Mouse (Mus musculus) MEL (cell line): ENCODE data around the gene Tgm2. TPM values are rescaled to one million over a fixed set of nuclear protein-coding genes. Genes with fewer than 3 reads are reported as not detected.

Experiments used
- DNase-seq: peaks from one replicate; pipeline ENCODE4 v3.0.0; 2011; ENCODE audit warnings: low read depth, low spot score
- H3K27ac ChIP-seq: 2 replicates; pipeline ENCODE4 v1.5.1; 2012; ENCODE audit warnings: low read depth, mild to moderate bottlenecking, control low read depth, low read length, moderate library complexity; ENCODE audit not compliant: control insufficient read depth
- H3K27me3 ChIP-seq, 2 experiments: fragments of 150-350 bp in 1 of 2; sonication (generic) in 1 of 2; 2 replicates each; pipeline ENCODE4 v1.6.1; 2012; ENCODE audit warnings: low read length in 2 of 2, mild to moderate bottlenecking in 2 of 2, improper control_type of control experiment in 1 of 2, moderate library complexity in 1 of 2; ENCODE audit not compliant: insufficient read depth in 2 of 2, control insufficient read depth in 1 of 2
- H3K36me3 ChIP-seq, 2 experiments: 2 replicates each; pipeline ENCODE4 v1.6.1; 2012 to 2014; ENCODE audit warnings: low read length in 2 of 2, improper control_type of control experiment in 1 of 2, inconsistent platforms in 1 of 2, mild to moderate bottlenecking in 1 of 2; ENCODE audit not compliant: insufficient read depth in 2 of 2, control insufficient read depth in 1 of 2
- H3K4me1 ChIP-seq, 2 experiments: fragments of 150-350 bp in 1 of 2; sonication (generic) in 1 of 2; 2 replicates each; pipeline ENCODE4 v1.6.1; 2012; ENCODE audit warnings: low read length in 2 of 2, improper control_type of control experiment in 1 of 2, mild to moderate bottlenecking in 1 of 2; ENCODE audit not compliant: insufficient read depth in 2 of 2, control insufficient read depth in 1 of 2
- H3K4me3 ChIP-seq, 2 experiments: fragments of 150-350 bp in 1 of 2; sonication (generic) in 1 of 2; 2 replicates each; pipeline ENCODE4 v1.5.1; 2012; ENCODE audit warnings: low read depth in 2 of 2, low read length in 2 of 2, mild to moderate bottlenecking in 2 of 2, moderate library complexity in 2 of 2, control low read depth in 1 of 2, improper control_type of control experiment in 1 of 2; ENCODE audit not compliant: control insufficient read depth in 1 of 2, insufficient read depth in 1 of 2
- H3K79me2 ChIP-seq: 2 replicates; pipeline ENCODE4 v1.6.1; 2012; ENCODE audit warnings: mild to moderate bottlenecking, low read length, moderate library complexity; ENCODE audit not compliant: control insufficient read depth, poor library complexity, insufficient read depth
- H3K9ac ChIP-seq: 2 replicates; pipeline ENCODE4 v1.6.1; 2012; ENCODE audit warnings: low read depth, mild to moderate bottlenecking, control low read depth, low read length, moderate library complexity; ENCODE audit not compliant: control insufficient read depth, poor library complexity, severe bottlenecking
- H3K9me3 ChIP-seq: fragments of 150-350 bp; sonication (generic); replicated peaks from 2 replicates; pipeline ENCODE4 v1.6.1; 2012; ENCODE audit warnings: mild to moderate bottlenecking, low read length, improper control_type of control experiment, moderate library complexity; ENCODE audit not compliant: insufficient read depth
- BHLHE40 ChIP-seq: IDR thresholded peaks from 2 replicates; pipeline ENCODE4 v1.6.1; 2012; ENCODE audit warnings: low read depth, mild to moderate bottlenecking, inconsistent platforms, low read length, improper control_type of control experiment, borderline replicate concordance
- CTCF ChIP-seq, 3 experiments: IDR thresholded peaks in 2 of 3; conservative IDR thresholded peaks in 1 of 3; 2 replicates each; pipeline ENCODE4 v1.5.1; 2011 to 2012; ENCODE audit warnings: low read length in 3 of 3, low read depth in 2 of 3, mild to moderate bottlenecking in 2 of 3, improper control_type of control experiment in 1 of 3, inconsistent platforms in 1 of 3, mixed read lengths in 1 of 3, moderate library complexity in 1 of 3; ENCODE audit not compliant: control insufficient read depth in 1 of 3, insufficient read depth in 1 of 3, poor library complexity in 1 of 3, severe bottlenecking in 1 of 3
- E2F4 ChIP-seq: IDR thresholded peaks from 2 replicates; pipeline ENCODE4 v1.6.1; 2011; ENCODE audit warnings: low read depth, low read length, improper control_type of control experiment, borderline replicate concordance
- ETS1 ChIP-seq: IDR thresholded peaks from 2 replicates; pipeline ENCODE4 v1.6.1; 2012; ENCODE audit warnings: low read depth, mild to moderate bottlenecking, inconsistent platforms, low read length, improper control_type of control experiment, moderate library complexity
- KAT2A ChIP-seq: conservative IDR thresholded peaks from 2 replicates; pipeline ENCODE4 v1.6.1; 2012; ENCODE audit warnings: low read depth, low read length, improper control_type of control experiment, inconsistent platforms
- MAFK ChIP-seq: IDR thresholded peaks from 2 replicates; pipeline ENCODE4 v1.6.1; 2011; ENCODE audit warnings: low read depth, mild to moderate bottlenecking, low read length, improper control_type of control experiment, borderline replicate concordance
- MAX ChIP-seq: IDR thresholded peaks from 2 replicates; pipeline ENCODE4 v1.6.1; 2011; ENCODE audit warnings: low read length, improper control_type of control experiment
- MAZ ChIP-seq: IDR thresholded peaks from 2 replicates; pipeline ENCODE4 v1.6.1; 2012; ENCODE audit warnings: low read depth, mild to moderate bottlenecking, inconsistent platforms, low read length, improper control_type of control experiment
- MEF2A ChIP-seq: IDR thresholded peaks from 2 replicates; pipeline ENCODE4 v1.6.1; 2014; ENCODE audit warnings: low read depth, mild to moderate bottlenecking, inconsistent platforms, low read length, improper control_type of control experiment; ENCODE audit not compliant: poor library complexity, insufficient replicate concordance, severe bottlenecking; ENCODE audit errors: extremely low read depth
- MXI1 ChIP-seq: IDR thresholded peaks from 2 replicates; pipeline ENCODE4 v1.6.1; 2011; ENCODE audit warnings: mild to moderate bottlenecking, low read depth, low read length, improper control_type of control experiment
- MYC ChIP-seq: IDR thresholded peaks from 2 replicates; pipeline ENCODE4 v1.6.1; 2011; ENCODE audit warnings: low read depth, mild to moderate bottlenecking, low read length, improper control_type of control experiment, moderate library complexity
- POLR2A ChIP-seq, 2 experiments: IDR thresholded peaks; 2 replicates each; pipeline ENCODE4 v1.6.1; 2011 to 2012; ENCODE audit warnings: low read length in 2 of 2, mild to moderate bottlenecking in 2 of 2, control low read depth in 1 of 2, improper control_type of control experiment in 1 of 2, low read depth in 1 of 2, moderate library complexity in 1 of 2; ENCODE audit not compliant: control insufficient read depth in 1 of 2, insufficient read depth in 1 of 2, poor library complexity in 1 of 2
- RAD21 ChIP-seq: IDR thresholded peaks from 2 replicates; pipeline ENCODE4 v1.6.1; 2011; ENCODE audit warnings: mild to moderate bottlenecking, low read depth, low read length, improper control_type of control experiment
- SIN3A ChIP-seq: IDR thresholded peaks from 2 replicates; pipeline ENCODE4 v1.6.1; 2012; ENCODE audit warnings: low read length, improper control_type of control experiment, inconsistent platforms
- SMC3 ChIP-seq: IDR thresholded peaks from 2 replicates; pipeline ENCODE4 v1.6.1; 2011; ENCODE audit warnings: low read depth, low read length, improper control_type of control experiment
- TAL1 ChIP-seq: IDR thresholded peaks from 2 replicates; pipeline ENCODE4 v1.6.1; 2012; ENCODE audit warnings: mild to moderate bottlenecking, inconsistent platforms, low read length, moderate library complexity, mixed read lengths
- UBTF ChIP-seq: IDR thresholded peaks from 2 replicates; pipeline ENCODE4 v1.6.1; 2012; ENCODE audit warnings: low read depth, mild to moderate bottlenecking, inconsistent platforms, low read length, improper control_type of control experiment, moderate library complexity, borderline replicate concordance; ENCODE audit not compliant: insufficient read depth
- ZNF384 ChIP-seq: IDR thresholded peaks from 2 replicates; pipeline ENCODE4 v1.6.1; 2012; ENCODE audit warnings: low read depth, mild to moderate bottlenecking, inconsistent platforms, low read length, improper control_type of control experiment
- polyA plus RNA-seq, 2 experiments: library from polyadenylated mRNA; stranded (reverse) in 1 of 2; unstranded in 1 of 2; fragments of >175 nt in 1 of 2; fragments of >200 nt in 1 of 2; gene quantifications; 2 replicates each; pipeline versions ENCODE4 v1.2.1 to v1.2.4; 2012; ENCODE audit warnings: low replicate concordance in 2 of 2, low read depth in 1 of 2; ENCODE audit not compliant: insufficient read length in 2 of 2, insufficient read depth in 1 of 2, missing spikeins in 1 of 2
- total RNA-seq: library from RNA; depleted of rRNA; stranded (reverse); fragments of 300-350 nt; gene quantifications from 2 replicates; pipeline ENCODE4 v1.2.3, GENCODE M21; 2012

The Tgm2 gene
- total and polyA plus RNA-seq, 3 experiments = 7.7 to 11.0 TPM; not detected in 1

GRCm38 (mm10) chr2:158161761-158162160 is 15.5 kb upstream of the Tgm2 start:
- Histone ChIP-seq H3K36me3 (0 out of 4 replicates have a peak, but pooled peaks cover 0 to under 1% of the 10 kb centered on the region in 2 experiments), H3K4me1 (peaks cover 0 to 10% of the 10 kb centered on the region in 2 experiments; a peak in 2 of 4 replicates), H3K79me2 (no peaks in the 10 kb centered on the region), H3K9me3 (no peaks in the 10 kb centered on the region), H3K4me3 (no peak overlapping the region), H3K9ac (no peak overlapping the region), H3K27ac (no peak overlapping the region), H3K27me3 (no peaks in the 10 kb centered on the region)
- no peak for TF ChIP-seq KAT2A
- DNase-seq = no peak

GRCm38 (mm10) chr2:158159376-158160235 is 13.4 kb upstream of the Tgm2 start:
- Histone ChIP-seq H3K27me3 (no peaks in the 10 kb centered on the region), H3K9me3 (no peaks in the 10 kb centered on the region), H3K36me3 (no peaks in the 10 kb centered on the region), H3K4me1 (0 out of 4 replicates have a peak, but pooled peaks cover 0 to 9% of the 10 kb centered on the region in 2 experiments), H3K9ac (peak overlapping the region; percentile 55), H3K27ac (no peak overlapping the region; the same call in 1 of the 2 replicates), H3K4me3 (peak overlapping the region; percentile 45 to 49), H3K79me2 (no peaks in the 10 kb centered on the region)
- 0 out of 2 replicates have a peak, but pooled peaks have one; percentile 26 for TF ChIP-seq SIN3A
- no peak for TF ChIP-seq POLR2A (IDR thresholded peaks at IDR 0.05; ENCODE audit: control insufficient read depth in 1 of 2, insufficient read depth in 1 of 2, low read depth in 1 of 2, low read length in 2 of 2, poor library complexity in 1 of 2)
- peak; percentile 22; the same call in 1 of the 2 replicates for TF ChIP-seq MXI1
- peak; percentile 40 for DNase-seq

- Histone ChIP-seq H3K4me3 (no peak overlapping the region), H3K79me2 (no peaks in the 10 kb centered on the region), H3K27ac (no peak overlapping the region), H3K27me3 (no peaks in the 10 kb centered on the region), H3K36me3 (peaks cover 0 to 4% of the 10 kb centered on the region in 2 experiments; a peak in 2 of 4 replicates), H3K9ac (no peak overlapping the region), H3K9me3 (no peaks in the 10 kb centered on the region), H3K4me1 (peaks cover 4 to 14% of the 10 kb centered on the region in 2 experiments)
- no peak for DNase-seq
- TF ChIP-seq MAX = no peak
- no peak for TF ChIP-seq SIN3A
These were observed 11.4 kb upstream of the Tgm2 start for GRCm38 (mm10) chr2:158157654-158158053.

GRCm38 (mm10) chr2:158156487-158156886 is 10.3 kb upstream of the Tgm2 start:
- no peak overlapping the region for H3K9ac ChIP-seq
- no peak overlapping the region for H3K27ac ChIP-seq
- no peak for DNase-seq
- peaks cover 0 to 4% of the 10 kb centered on the region in 2 experiments; a peak in 2 of 4 replicates for H3K36me3 ChIP-seq
- H3K79me2 ChIP-seq = no peaks in the 10 kb centered on the region
- H3K9me3 ChIP-seq = no peaks in the 10 kb centered on the region
- H3K4me3 ChIP-seq = no peak overlapping the region
- H3K4me1 ChIP-seq = peaks cover 4 to 18% of the 10 kb centered on the region in 2 experiments
- no peaks in the 10 kb centered on the region for H3K27me3 ChIP-seq
- TF ChIP-seq MEF2A (no peak), MXI1 (no peak), RAD21 (no peak), MAFK (no peak), TAL1 (no peak), UBTF (no peak), BHLHE40 (no peak), E2F4 (no peak), ETS1 (no peak), ZNF384 (no peak), MYC (no peak), MAZ (no peak), SMC3 (no peak), CTCF (IDR thresholded peaks at IDR 0.05 in 2 of 3, conservative IDR thresholded peaks at IDR 0.05 in 1 of 3; ENCODE audit: control insufficient read depth in 1 of 3, insufficient read depth in 1 of 3, low read depth in 2 of 3, low read length in 3 of 3, poor library complexity in 1 of 3, severe bottlenecking in 1 of 3) (no peak)
